Mouse (Mus musculus) cerebellum, postnatal 14 days (tissue): ENCODE data around the gene Akr1c18.

Experiments used
- DNase-seq, 2 experiments: peaks; one replicate each; pipeline ENCODE4 v3.0.0; 2021; ENCODE audit warnings: mixed read lengths in 2 of 2

Gene Akr1c18

DNA sequence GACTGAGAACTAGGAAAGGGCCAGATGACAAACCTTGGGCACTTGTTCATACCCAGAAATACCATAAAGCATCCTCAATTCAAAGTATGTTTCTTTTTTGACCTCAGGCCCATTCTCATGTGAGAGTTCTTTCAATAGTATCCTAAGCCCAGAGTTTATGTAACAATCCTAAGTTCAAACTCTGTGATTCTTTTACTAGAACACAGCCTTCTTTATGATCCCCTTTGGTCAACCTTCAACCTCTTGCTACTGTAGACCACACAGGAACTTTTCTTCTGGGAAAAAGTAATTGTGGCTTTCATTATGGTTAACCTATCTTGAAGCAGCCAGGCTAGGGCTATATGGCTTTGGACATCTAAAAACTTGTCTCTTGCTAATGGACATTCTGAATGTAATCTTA lies 48.8 kb downstream of the Akr1c18 start:
- no peak for DNase-seq
